Mouse (Mus musculus): ENCODE measurements around the gene Bnc2. TPM values are rescaled to one million over a fixed set of nuclear protein-coding genes. Genes with fewer than 3 reads are reported as not detected.

Gene Bnc2
- 13.6 TPM for polyA plus RNA-seq (2014; fragmentation: Illumina TruSeq; extraction: RNeasy Lipid Tissue Mini Kit (QIAGEN cat#74804); ENCODE audit: low read depth, low replicate concordance)

DNA sequence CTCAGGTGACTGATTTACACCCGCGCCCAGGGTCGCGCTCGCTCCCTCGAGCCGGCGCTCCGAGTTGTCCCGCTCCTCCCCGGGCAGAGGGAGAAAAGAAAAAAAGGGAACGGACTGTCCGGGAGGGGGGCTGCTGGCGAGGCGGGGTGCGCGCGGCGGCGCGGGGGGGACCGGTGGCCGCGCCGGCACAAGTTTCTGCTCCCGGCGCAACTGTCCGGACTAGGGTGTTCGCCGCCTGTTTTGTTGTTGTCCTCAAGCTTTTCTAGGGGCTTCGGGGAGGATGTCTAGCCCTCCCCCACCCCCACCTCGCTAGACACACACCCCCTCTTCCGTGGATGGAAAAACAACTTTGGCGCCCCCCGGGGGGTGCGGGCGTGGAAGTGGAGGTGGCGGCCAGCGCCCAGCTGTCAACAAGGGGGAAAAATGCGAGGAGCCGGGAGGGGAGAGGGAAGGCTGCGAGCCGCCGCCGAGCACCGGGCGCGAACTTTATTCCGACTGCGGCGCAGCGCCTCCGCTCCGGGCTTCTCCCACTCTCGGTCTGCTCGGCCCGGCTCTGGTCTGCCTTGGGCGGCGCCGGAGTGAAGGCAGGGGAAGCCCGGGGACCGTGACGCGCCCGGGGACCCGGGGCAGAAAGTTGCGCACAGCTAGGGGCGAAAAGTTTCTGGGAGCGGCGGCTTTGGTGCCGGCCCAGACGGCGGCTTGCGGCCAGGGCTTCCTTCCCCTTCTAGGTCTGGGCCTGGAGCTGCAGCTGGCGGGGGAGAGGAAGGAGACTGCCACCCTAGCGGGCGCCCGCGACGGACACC lies at the start of gene Bnc2:
Gene Bnc2, minus strand, starts transcription at position 105 of the 803 bp plus-strand sequence.

Other genes with a start within 250 kb of the Bnc2 start
- gene Cntln, start 209.0 kb upstream of the Bnc2 start, polyA plus RNA-seq (2014; fragmentation: Illumina TruSeq; extraction: RNeasy Lipid Tissue Mini Kit (QIAGEN cat#74804); ENCODE audit: low read depth, low replicate concordance) = 14.7 TPM